Mouse (Mus musculus) olfactory bulb, adult 2 months (tissue): ENCODE results near the gene Itpr2.

Experiments used
- CTCF ChIP-seq: fragments of 200-500 bp; IDR thresholded peaks from 2 replicates; pipeline ENCODE4 v1.5.1; 2012; ENCODE audit warnings: low read depth, mild to moderate bottlenecking, low read length, moderate library complexity; ENCODE audit not compliant: insufficient read depth
- POLR2A ChIP-seq: fragments of 200-500 bp; IDR thresholded peaks from 2 replicates; pipeline ENCODE4 v1.6.1; 2012; ENCODE audit warnings: mild to moderate bottlenecking, low read depth, low read length, moderate library complexity; ENCODE audit not compliant: insufficient read depth

- TF ChIP-seq CTCF (no peak), POLR2A (no peak)
Measured at GRCm38 (mm10) chr6:146504459-146504858, 2.4 kb upstream of the Itpr2 start.
